12 mouse cellular contexts compared by ENCODE assay signal in the genomic region with DNA sequence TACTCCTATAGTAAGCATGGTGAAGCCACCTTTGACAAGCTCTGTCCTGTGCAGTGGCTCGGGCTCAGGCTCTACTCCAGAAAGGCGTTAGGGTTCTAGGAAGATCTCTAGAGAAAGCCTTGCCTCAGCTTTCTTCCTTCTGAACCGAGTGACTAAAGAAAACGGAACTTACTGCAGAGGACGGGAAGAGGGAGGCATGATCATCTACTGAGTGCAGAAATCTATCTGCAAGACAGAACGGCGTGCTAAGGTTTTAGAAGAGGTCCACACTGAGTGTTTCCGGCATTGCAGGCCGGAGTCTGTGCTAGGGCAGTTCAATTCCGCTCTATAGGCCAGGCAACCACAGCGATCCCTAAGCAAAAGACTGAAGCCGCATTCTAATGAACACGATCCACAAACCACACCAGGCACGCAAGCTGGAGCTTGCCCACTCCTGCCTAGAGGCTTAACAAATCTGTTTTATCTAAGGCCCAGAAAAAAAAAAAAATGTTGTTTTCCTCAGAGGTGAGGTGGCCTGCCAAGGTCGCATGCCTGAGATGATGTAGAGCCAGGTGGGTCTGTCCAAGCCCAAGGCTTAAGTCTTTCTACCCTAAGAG.
A peak's percentile ranks its signal among the peaks of the same experiment; 100 is the strongest.
DNase-seq lines count a peak whose midpoint lies in the region; ATAC-seq and TF ChIP-seq lines count a peak whose summit lies in the region.
"Had no signal": no experiment of that assay in that cellular context is flagged by ENCODE, and none has a peak within 500 bp of the region (broad histone marks: within the 10 kb centered on the region; RNA-seq: fewer than 3 reads in every experiment).

No protein-coding gene starts in this region.

- no peak for ATAC-seq in hindbrain, embryonic 15.5 days (ENCODE audit: low FRiP score, low read depth)
- ATAC-seq in hindbrain, embryonic 14.5 days (ENCODE audit: low FRiP score), result no peak
- no peak for ATAC-seq in midbrain, embryonic 14.5 days (ENCODE audit: low FRiP score, low TSS enrichment)
- no peak for ATAC-seq in midbrain, embryonic 11.5 days (ENCODE audit: low FRiP score)
- 0 out of 2 replicates have a peak, but pooled peaks have one; percentile 6 for ATAC-seq in embryonic facial prominence, embryonic 12.5 days (ENCODE audit: insufficient number of reproducible peaks, insufficient read depth, low FRiP score, low TSS enrichment)
- ATAC-seq in forebrain, postnatal 0 days, result no peak

- peak overlapping the region; percentile 20 for H3K27ac ChIP-seq in hindbrain, embryonic 15.5 days (replicated peaks)
- no peak overlapping the region for H3K27ac ChIP-seq in hindbrain, embryonic 14.5 days
- H3K27ac ChIP-seq in midbrain, embryonic 14.5 days (replicated peaks; ENCODE audit: low read depth, low read length), result peak overlapping the region; percentile 20; the same call in 1 of the 2 replicates
- H3K27ac ChIP-seq in midbrain, embryonic 11.5 days (ENCODE audit: low read depth, low read length), result no peak overlapping the region
- H3K27ac ChIP-seq in embryonic facial prominence, embryonic 12.5 days, result peak overlapping the region; percentile 36
- no peak overlapping the region for H3K27ac ChIP-seq in forebrain, postnatal 0 days (ENCODE audit: low read depth, low read length)
- H3K27ac ChIP-seq: forebrain, embryonic 12.5 days had no signal

- 0 out of 2 replicates have a peak, but pooled peaks cover 3% of the 10 kb centered on the region for H3K4me1 ChIP-seq in hindbrain, embryonic 15.5 days (replicated peaks)
- peaks cover 5% of the 10 kb centered on the region; the same call in 1 of the 2 replicates for H3K4me1 ChIP-seq in hindbrain, embryonic 14.5 days (replicated peaks; ENCODE audit: control insufficient read depth, insufficient read depth, low read length)
- peaks cover under 1% of the 10 kb centered on the region; the same call in 1 of the 2 replicates for H3K4me1 ChIP-seq in midbrain, embryonic 14.5 days (ENCODE audit: control insufficient read depth, insufficient read depth, low read length)
- no peaks in the 10 kb centered on the region for H3K4me1 ChIP-seq in midbrain, embryonic 11.5 days (ENCODE audit: control insufficient read depth, insufficient read depth, low read length)
- peaks cover 4% of the 10 kb centered on the region; the same call in 1 of the 2 replicates for H3K4me1 ChIP-seq in embryonic facial prominence, embryonic 12.5 days
- 0 out of 2 replicates have a peak, but pooled peaks cover 6% of the 10 kb centered on the region for H3K4me1 ChIP-seq in forebrain, postnatal 0 days (ENCODE audit: insufficient read depth)

- no peaks in the 10 kb centered on the region for H3K27me3 ChIP-seq in hindbrain, embryonic 15.5 days
- no peaks in the 10 kb centered on the region for H3K27me3 ChIP-seq in hindbrain, embryonic 14.5 days (ENCODE audit: control insufficient read depth, insufficient read depth, low read length)
- no peaks in the 10 kb centered on the region for H3K27me3 ChIP-seq in midbrain, embryonic 14.5 days (ENCODE audit: control insufficient read depth, insufficient read depth, low read length)
- H3K27me3 ChIP-seq in midbrain, embryonic 11.5 days (ENCODE audit: control insufficient read depth, insufficient read depth, low read length), result no peaks in the 10 kb centered on the region
- no peaks in the 10 kb centered on the region for H3K27me3 ChIP-seq in embryonic facial prominence, embryonic 12.5 days
- no peaks in the 10 kb centered on the region for H3K27me3 ChIP-seq in splenic B cell, adult 2 months (ENCODE audit: control insufficient read depth, insufficient read depth, low read length, poor library complexity, severe bottlenecking)
- no peaks in the 10 kb centered on the region for H3K27me3 ChIP-seq in forebrain, postnatal 0 days (ENCODE audit: insufficient read depth, low read length)
- H3K27me3 ChIP-seq: forebrain, embryonic 12.5 days had no signal

- 81% methylated on average over 15 of the region's 15 CpGs for WGBS in hindbrain, embryonic 15.5 days
- 84% methylated on average over 15 of the region's 15 CpGs for WGBS in hindbrain, embryonic 14.5 days
- 86% methylated on average over 15 of the region's 15 CpGs for WGBS in midbrain, embryonic 14.5 days
- WGBS in midbrain, embryonic 11.5 days, result 86% methylated on average over 15 of the region's 15 CpGs
- WGBS in embryonic facial prominence, embryonic 12.5 days, result 80% methylated on average over 15 of the region's 15 CpGs
- 83% methylated on average over 15 of the region's 15 CpGs for WGBS in forebrain, postnatal 0 days

- DNase-seq in hindbrain, embryonic 14.5 days (ENCODE audit: low spot score), result no peak
- no peak for DNase-seq in midbrain, embryonic 14.5 days
- DNase-seq in midbrain, embryonic 11.5 days (ENCODE audit: low spot score, missing footprints), result no peak
- peak; percentile 22 for DNase-seq in splenic B cell, adult 2 months (ENCODE audit: low read depth, low spot score)
- DNase-seq in adipocyte (ENCODE audit: low spot score), result no peak
- DNase-seq in forebrain, postnatal 0 days, result no peak
- DNase-seq: adrenal gland, postnatal 25 days; cerebellum, adult 9-11 months had no signal

- H3K36me3 ChIP-seq in hindbrain, embryonic 15.5 days, result no peaks in the 10 kb centered on the region
- H3K36me3 ChIP-seq in hindbrain, embryonic 14.5 days (replicated peaks; ENCODE audit: control insufficient read depth, insufficient read depth), result no peaks in the 10 kb centered on the region
- H3K36me3 ChIP-seq in midbrain, embryonic 14.5 days (ENCODE audit: control insufficient read depth, insufficient read depth, low read length), result no peaks in the 10 kb centered on the region
- no peaks in the 10 kb centered on the region for H3K36me3 ChIP-seq in midbrain, embryonic 11.5 days (ENCODE audit: control insufficient read depth, insufficient read depth, low read length)
- H3K36me3 ChIP-seq in embryonic facial prominence, embryonic 12.5 days, result no peaks in the 10 kb centered on the region
- H3K36me3 ChIP-seq in splenic B cell, adult 2 months (ENCODE audit: control insufficient read depth, insufficient read depth, low read length, poor library complexity, severe bottlenecking), result no peaks in the 10 kb centered on the region
- no peaks in the 10 kb centered on the region for H3K36me3 ChIP-seq in forebrain, postnatal 0 days (ENCODE audit: insufficient read depth)
- H3K36me3 ChIP-seq: forebrain, embryonic 12.5 days; G1E had no signal

- no peak overlapping the region for H3K4me2 ChIP-seq in hindbrain, embryonic 15.5 days
- H3K4me2 ChIP-seq in hindbrain, embryonic 14.5 days (replicated peaks), result no peak overlapping the region
- no peak overlapping the region for H3K4me2 ChIP-seq in midbrain, embryonic 14.5 days (ENCODE audit: low read length)
- H3K4me2 ChIP-seq in midbrain, embryonic 11.5 days, result no peak overlapping the region
- no peak overlapping the region for H3K4me2 ChIP-seq in embryonic facial prominence, embryonic 12.5 days (replicated peaks)
- no peak overlapping the region for H3K4me2 ChIP-seq in forebrain, postnatal 0 days (ENCODE audit: low read depth)
- H3K4me2 ChIP-seq: forebrain, embryonic 12.5 days had no signal

- no peaks in the 10 kb centered on the region for H3K9me3 ChIP-seq in hindbrain, embryonic 15.5 days
- no peaks in the 10 kb centered on the region for H3K9me3 ChIP-seq in hindbrain, embryonic 14.5 days (ENCODE audit: control insufficient read depth, low read length)
- H3K9me3 ChIP-seq in midbrain, embryonic 14.5 days (ENCODE audit: control insufficient read depth, low read length), result no peaks in the 10 kb centered on the region
- no peaks in the 10 kb centered on the region for H3K9me3 ChIP-seq in midbrain, embryonic 11.5 days (ENCODE audit: control insufficient read depth, low read length)
- H3K9me3 ChIP-seq in embryonic facial prominence, embryonic 12.5 days, result no peaks in the 10 kb centered on the region
- H3K9me3 ChIP-seq in forebrain, postnatal 0 days (ENCODE audit: low read length), result no peaks in the 10 kb centered on the region
- H3K9me3 ChIP-seq: forebrain, embryonic 12.5 days; G1E had no signal

- no peak overlapping the region for H3K4me3 ChIP-seq in hindbrain, embryonic 15.5 days
- no peak overlapping the region for H3K4me3 ChIP-seq in hindbrain, embryonic 14.5 days (replicated peaks; ENCODE audit: low read length)
- no peak overlapping the region for H3K4me3 ChIP-seq in midbrain, embryonic 14.5 days (replicated peaks; ENCODE audit: low read depth, low read length)
- H3K4me3 ChIP-seq in midbrain, embryonic 11.5 days (ENCODE audit: low read depth, low read length), result no peak overlapping the region
- no peak overlapping the region for H3K4me3 ChIP-seq in embryonic facial prominence, embryonic 12.5 days
- no peak overlapping the region for H3K4me3 ChIP-seq in forebrain, postnatal 0 days (ENCODE audit: low read depth, low read length)
- H3K4me3 ChIP-seq: forebrain, embryonic 12.5 days had no signal

- no peak for TF ChIP-seq CTCF in forebrain, postnatal 0 days (IDR thresholded peaks at IDR 0.05; ENCODE audit: low read depth)

- no peak overlapping the region for H3K9ac ChIP-seq in hindbrain, embryonic 15.5 days
- no peak overlapping the region for H3K9ac ChIP-seq in hindbrain, embryonic 14.5 days
- H3K9ac ChIP-seq in midbrain, embryonic 14.5 days (replicated peaks; ENCODE audit: low read length), result no peak overlapping the region
- H3K9ac ChIP-seq in midbrain, embryonic 11.5 days (ENCODE audit: low read length), result no peak overlapping the region
- H3K9ac ChIP-seq in embryonic facial prominence, embryonic 12.5 days, result no peak overlapping the region
- H3K9ac ChIP-seq in forebrain, postnatal 0 days, result no peak overlapping the region
- H3K9ac ChIP-seq: forebrain, embryonic 12.5 days had no signal

Comparison
In these comparisons a context has a peak if more than half of its experiments do, and no peak if none do; other contexts are left out.
1. H3K27ac ChIP-seq: peak in hindbrain, embryonic 15.5 days (single experiment), midbrain, embryonic 14.5 days (single experiment) and embryonic facial prominence, embryonic 12.5 days (single experiment); none in hindbrain, embryonic 14.5 days (single experiment), midbrain, embryonic 11.5 days (single experiment) and forebrain, postnatal 0 days (single experiment).